Mouse (Mus musculus): ENCODE data around the gene Cyth1. TPM values are rescaled to one million over a fixed set of nuclear protein-coding genes. Genes with fewer than 3 reads are reported as not detected.
A peak's percentile ranks its signal among the peaks of the same experiment; 100 is the strongest.

The Cyth1 gene
- polyA plus RNA-seq, 1 experiment from 2014 or later: 16.2 TPM

- Histone ChIP-seq H3K4me3 (peak overlapping the region; percentile 84), H3K27ac (peak overlapping the region; percentile 85), H3K36me3 (no peaks in the 10 kb centered on the region), H3K9ac (peak overlapping the region; percentile 37; the same call in 1 of the 2 replicates), H3K4me1 (peaks cover 33% of the 10 kb centered on the region), H3K9me3 (no peaks in the 10 kb centered on the region), H3K27me3 (no peaks in the 10 kb centered on the region), H3K4me2 (peak overlapping the region; percentile 77)
- ATAC-seq (ENCODE audit: insufficient number of reproducible peaks, low FRiP score, low TSS enrichment, low read depth): no peak
- 2% methylated on average over 5 of the region's 5 CpGs for WGBS
These were observed 606 bp upstream of the Cyth1 start for GRCm38 (mm10) chr11:118249012-118249383.

- WGBS: under 1% methylated on average over 43 of the region's 43 CpGs
- peak overlapping the region; percentile 77 for H3K9ac ChIP-seq
These were observed 865 bp downstream of the Cyth1 start for GRCm38 (mm10) chr11:118247359-118248095.

GRCm38 (mm10) chr11:118246724-118247123 is 1.7 kb downstream of the Cyth1 start:
- WGBS: 49% methylated on average over 5 of the region's 5 CpGs
- no peak for ATAC-seq (ENCODE audit: insufficient number of reproducible peaks, low FRiP score, low TSS enrichment, low read depth)
- no peaks in the 10 kb centered on the region for H3K27me3 ChIP-seq
- no peaks in the 10 kb centered on the region for H3K36me3 ChIP-seq
- peak overlapping the region; percentile 77; the same call in 1 of the 2 replicates for H3K9ac ChIP-seq
- no peaks in the 10 kb centered on the region for H3K9me3 ChIP-seq
- peak overlapping the region; percentile 84 for H3K4me3 ChIP-seq
- peak overlapping the region; percentile 77 for H3K4me2 ChIP-seq
- H3K4me1 ChIP-seq: peaks cover 34% of the 10 kb centered on the region
- H3K27ac ChIP-seq: no peak overlapping the region

More at GRCm38 (mm10) chr11:118247359-118248095, 865 bp downstream of the Cyth1 start:
- Histone ChIP-seq H3K4me3 (peak overlapping the region; percentile 84), H3K27me3 (no peaks in the 10 kb centered on the region), H3K27ac (peak overlapping the region; percentile 73), H3K4me2 (peak overlapping the region; percentile 77), H3K9me3 (no peaks in the 10 kb centered on the region), H3K4me1 (peaks cover 28% of the 10 kb centered on the region), H3K36me3 (no peaks in the 10 kb centered on the region)
- no peak for ATAC-seq (ENCODE audit: insufficient number of reproducible peaks, low FRiP score, low TSS enrichment, low read depth)

GRCm38 (mm10) chr11:118245130-118245529 is 3.3 kb downstream of the Cyth1 start:
- peaks cover 43% of the 10 kb centered on the region for H3K4me1 ChIP-seq
- H3K9ac ChIP-seq: no peak overlapping the region
- H3K4me2 ChIP-seq: no peak overlapping the region
- no peaks in the 10 kb centered on the region for H3K27me3 ChIP-seq
- WGBS: 91% methylated on average over 2 of the region's 2 CpGs
- no peaks in the 10 kb centered on the region for H3K9me3 ChIP-seq
- no peak for ATAC-seq (ENCODE audit: insufficient number of reproducible peaks, low FRiP score, low TSS enrichment, low read depth)
- H3K36me3 ChIP-seq: no peaks in the 10 kb centered on the region
- no peak overlapping the region for H3K4me3 ChIP-seq
- no peak overlapping the region for H3K27ac ChIP-seq

GRCm38 (mm10) chr11:118243627-118244261 is 4.6 kb downstream of the Cyth1 start:
- H3K9me3 ChIP-seq: no peaks in the 10 kb centered on the region
- H3K4me1 ChIP-seq: peaks cover 49% of the 10 kb centered on the region
- WGBS: 84% methylated on average over 6 of the region's 6 CpGs
- no peak overlapping the region for H3K4me2 ChIP-seq
- H3K9ac ChIP-seq: no peak overlapping the region
- no peaks in the 10 kb centered on the region for H3K27me3 ChIP-seq
- no peak for ATAC-seq (ENCODE audit: insufficient number of reproducible peaks, low FRiP score, low TSS enrichment, low read depth)
- no peaks in the 10 kb centered on the region for H3K36me3 ChIP-seq
- no peak overlapping the region for H3K4me3 ChIP-seq
- H3K27ac ChIP-seq: no peak overlapping the region

- H3K9ac ChIP-seq: no peak overlapping the region
- H3K4me1 ChIP-seq: peaks cover 54% of the 10 kb centered on the region
- H3K4me3 ChIP-seq: no peak overlapping the region
- H3K36me3 ChIP-seq: no peaks in the 10 kb centered on the region
- WGBS: 54% methylated on average over 4 of the region's 4 CpGs
- no peak overlapping the region for H3K4me2 ChIP-seq
- no peaks in the 10 kb centered on the region for H3K27me3 ChIP-seq
- H3K27ac ChIP-seq: no peak overlapping the region
- H3K9me3 ChIP-seq: no peaks in the 10 kb centered on the region
- no peak for ATAC-seq (ENCODE audit: insufficient number of reproducible peaks, low FRiP score, low TSS enrichment, low read depth)
These were observed 5.9 kb downstream of the Cyth1 start for GRCm38 (mm10) chr11:118242506-118242905.

GRCm38 (mm10) chr11:118240388-118240787 is 8.0 kb downstream of the Cyth1 start:
- no peak for ATAC-seq (ENCODE audit: insufficient number of reproducible peaks, low FRiP score, low TSS enrichment, low read depth)
- H3K4me2 ChIP-seq: no peak overlapping the region
- no peaks in the 10 kb centered on the region for H3K9me3 ChIP-seq
- H3K4me1 ChIP-seq: peaks cover 48% of the 10 kb centered on the region
- 42% methylated on average over 4 of the region's 4 CpGs for WGBS
- no peaks in the 10 kb centered on the region for H3K27me3 ChIP-seq
- H3K4me3 ChIP-seq: no peak overlapping the region
- H3K9ac ChIP-seq: no peak overlapping the region
- peak overlapping the region; percentile 81 for H3K27ac ChIP-seq
- H3K36me3 ChIP-seq: no peaks in the 10 kb centered on the region

GRCm38 (mm10) chr11:118239281-118240198 is 8.9 kb downstream of the Cyth1 start:
- H3K36me3 ChIP-seq: no peaks in the 10 kb centered on the region
- H3K27ac ChIP-seq: peak overlapping the region; percentile 81
- no peaks in the 10 kb centered on the region for H3K9me3 ChIP-seq
- no peak overlapping the region for H3K9ac ChIP-seq
- H3K27me3 ChIP-seq: no peaks in the 10 kb centered on the region
- ATAC-seq (ENCODE audit: insufficient number of reproducible peaks, low FRiP score, low TSS enrichment, low read depth): no peak
- 31% methylated on average over 14 of the region's 14 CpGs for WGBS
- H3K4me2 ChIP-seq: peak overlapping the region; percentile 33
- H3K4me3 ChIP-seq: no peak overlapping the region
- peaks cover 48% of the 10 kb centered on the region for H3K4me1 ChIP-seq

GRCm38 (mm10) chr11:118236520-118237190 is 11.7 kb downstream of the Cyth1 start:
- no peak for ATAC-seq (ENCODE audit: insufficient number of reproducible peaks, low FRiP score, low TSS enrichment, low read depth)
- Histone ChIP-seq H3K9me3 (no peaks in the 10 kb centered on the region), H3K27ac (peak overlapping the region; percentile 33; the same call in 1 of the 2 replicates), H3K4me2 (no peak overlapping the region), H3K27me3 (no peaks in the 10 kb centered on the region), H3K4me3 (no peak overlapping the region), H3K9ac (no peak overlapping the region), H3K36me3 (no peaks in the 10 kb centered on the region), H3K4me1 (peaks cover 48% of the 10 kb centered on the region)
- 43% methylated on average over 6 of the region's 6 CpGs for WGBS

- 76% methylated on average over 7 of the region's 7 CpGs for WGBS
These were observed 13.5 kb downstream of the Cyth1 start for GRCm38 (mm10) chr11:118234929-118235328.

GRCm38 (mm10) chr11:118234500-118234899 is 13.9 kb downstream of the Cyth1 start:
- Histone ChIP-seq H3K4me2 (no peak overlapping the region), H3K4me1 (peaks cover 33% of the 10 kb centered on the region), H3K9ac (no peak overlapping the region), H3K36me3 (no peaks in the 10 kb centered on the region), H3K4me3 (no peak overlapping the region), H3K27me3 (no peaks in the 10 kb centered on the region), H3K27ac (no peak overlapping the region), H3K9me3 (no peaks in the 10 kb centered on the region)
- no peak for ATAC-seq (ENCODE audit: insufficient number of reproducible peaks, low FRiP score, low TSS enrichment, low read depth)
- 86% methylated on average over 6 of the region's 6 CpGs for WGBS

More at GRCm38 (mm10) chr11:118234929-118235328, 13.5 kb downstream of the Cyth1 start:
- H3K27ac ChIP-seq: no peak overlapping the region
- ATAC-seq (ENCODE audit: insufficient number of reproducible peaks, low FRiP score, low TSS enrichment, low read depth): no peak
- H3K9ac ChIP-seq: no peak overlapping the region
- no peak overlapping the region for H3K4me2 ChIP-seq
- H3K4me3 ChIP-seq: no peak overlapping the region
- peaks cover 37% of the 10 kb centered on the region for H3K4me1 ChIP-seq
- no peaks in the 10 kb centered on the region for H3K27me3 ChIP-seq
- H3K36me3 ChIP-seq: no peaks in the 10 kb centered on the region
- no peaks in the 10 kb centered on the region for H3K9me3 ChIP-seq
